Comparison of ENCODE assay signal across 12 mouse cellular contexts in the genomic region with DNA sequence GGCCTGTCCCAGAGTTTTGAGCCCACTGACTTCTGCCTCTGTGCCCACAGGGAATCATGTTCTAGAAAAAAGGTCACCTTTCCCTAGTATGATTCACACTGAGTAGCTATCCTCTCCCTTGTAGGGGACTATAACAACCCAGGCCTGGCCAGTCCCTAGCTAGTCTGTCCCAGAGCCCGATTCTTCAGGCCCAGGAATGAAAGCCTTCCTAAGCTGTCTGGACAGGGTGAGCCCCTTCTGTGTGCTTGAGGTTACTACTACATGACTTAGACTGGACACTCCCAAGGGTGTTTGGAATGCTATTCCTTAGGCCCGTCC. TPM values are rescaled to one million over a fixed set of nuclear protein-coding genes. Genes with fewer than 3 reads are reported as not detected.
DNase-seq lines count a peak whose midpoint lies in the region; ATAC-seq and TF ChIP-seq lines count a peak whose summit lies in the region.
"Had no signal": no experiment of that assay in that cellular context is flagged by ENCODE, and none has a peak within 500 bp of the region (broad histone marks: within the 10 kb centered on the region; RNA-seq: fewer than 3 reads in every experiment).

No protein-coding gene starts in this region.

- no peak overlapping the region for H3K4me3 ChIP-seq in heart, embryonic 10.5 days
- no peak overlapping the region for H3K4me3 ChIP-seq in C2C12 (ENCODE audit: insufficient read depth, poor library complexity, severe bottlenecking)
- no peak overlapping the region for H3K4me3 ChIP-seq in embryonic fibroblast, embryonic 13.5 days (ENCODE audit: insufficient read depth, low read length)
- H3K4me3 ChIP-seq in limb, embryonic 13.5 days = no peak overlapping the region
- no peak overlapping the region for H3K4me3 ChIP-seq in cerebellum, adult 2 months (replicated peaks; ENCODE audit: insufficient read depth, low read depth, low read length)
- H3K4me3 ChIP-seq: liver, embryonic 13.5 days had no signal

- H3K9me3 ChIP-seq in heart, embryonic 10.5 days = no peaks in the 10 kb centered on the region
- no peaks in the 10 kb centered on the region for H3K9me3 ChIP-seq in limb, embryonic 13.5 days
- H3K9me3 ChIP-seq: liver, embryonic 13.5 days had no signal

- peaks cover 12% of the 10 kb centered on the region for H3K27me3 ChIP-seq in heart, embryonic 10.5 days (ENCODE audit: insufficient read depth, poor library complexity, severe bottlenecking)
- no peaks in the 10 kb centered on the region for H3K27me3 ChIP-seq in C2C12 (ENCODE audit: control insufficient read depth, insufficient read depth, insufficient read length)
- H3K27me3 ChIP-seq in limb, embryonic 13.5 days = no peaks in the 10 kb centered on the region
- H3K27me3 ChIP-seq in cerebellum, adult 2 months (ENCODE audit: control insufficient read depth, insufficient read depth, low read length) = no peaks in the 10 kb centered on the region
- H3K27me3 ChIP-seq: liver, embryonic 13.5 days had no signal

- ATAC-seq in limb, embryonic 13.5 days (ENCODE audit: low FRiP score, low read depth) = no peak

- H3K27ac ChIP-seq in heart, embryonic 10.5 days = peak overlapping the region; percentile 79
- peak overlapping the region; percentile 2; the same call in 1 of the 2 replicates for H3K27ac ChIP-seq in embryonic fibroblast, embryonic 13.5 days (ENCODE audit: insufficient read depth, low read length)
- H3K27ac ChIP-seq in limb, embryonic 13.5 days = peak overlapping the region; percentile 39; the same call in 1 of the 2 replicates
- H3K27ac ChIP-seq in cerebellum, adult 2 months (ENCODE audit: insufficient read depth, low read length) = no peak overlapping the region
- H3K27ac ChIP-seq: liver, embryonic 13.5 days had no signal

- 80% methylated on average over 2 of the region's 2 CpGs for WGBS in heart, embryonic 10.5 days
- WGBS in limb, embryonic 13.5 days = 75% methylated on average over 2 of the region's 2 CpGs
- WGBS in cerebellum, adult 2 months = 56% methylated on average over 2 of the region's 2 CpGs

- H3K79me3 ChIP-seq in C2C12 (ENCODE audit: low read depth) = no peaks in the 10 kb centered on the region

- no peaks in the 10 kb centered on the region for H3K79me2 ChIP-seq in C2C12 (ENCODE audit: control insufficient read depth, insufficient read depth)

- no peak for DNase-seq in heart, embryonic 10.5 days (ENCODE audit: low spot score)
- DNase-seq in heart, postnatal 4 days = no peak
- no peak for DNase-seq in ovary, postnatal 10 days (ENCODE audit: low spot score)
- no peak for DNase-seq in urinary bladder, adult 18-20 months (ENCODE audit: low spot score in 2 of 2)
- DNase-seq in cerebellum, adult 2 months = no peak
- DNase-seq: gastrocnemius, postnatal 36 days; kidney, adult 8-10 months; liver, embryonic 13.5 days; thymus, adult 2 months had no signal

- H3K36me3 ChIP-seq in heart, embryonic 10.5 days = no peaks in the 10 kb centered on the region
- H3K36me3 ChIP-seq in C2C12 (ENCODE audit: control insufficient read depth, insufficient read depth) = no peaks in the 10 kb centered on the region
- no peaks in the 10 kb centered on the region for H3K36me3 ChIP-seq in limb, embryonic 13.5 days
- H3K36me3 ChIP-seq: liver, embryonic 13.5 days had no signal

- peak overlapping the region; percentile 44; the same call in 1 of the 2 replicates for H3K4me2 ChIP-seq in limb, embryonic 13.5 days (replicated peaks)
- H3K4me2 ChIP-seq: liver, embryonic 13.5 days had no signal

- TF ChIP-seq CTCF in C2C12 (IDR thresholded peaks at IDR 0.05; ENCODE audit: control insufficient read depth, insufficient read depth, insufficient read length) = no peak
- no peak for TF ChIP-seq CTCF in embryonic fibroblast, embryonic 13.5 days (IDR thresholded peaks at IDR 0.05; ENCODE audit: borderline replicate concordance, insufficient read depth, low read length)
- TF ChIP-seq CTCF in cerebellum, adult 2 months (IDR thresholded peaks at IDR 0.05; ENCODE audit: borderline replicate concordance, insufficient read depth, low read depth, low read length) = no peak

- H3ac ChIP-seq in C2C12 (ENCODE audit: control insufficient read depth, insufficient read length, low read depth) = peak overlapping the region; percentile 15

- no peak overlapping the region for H3K9ac ChIP-seq in limb, embryonic 13.5 days
- H3K9ac ChIP-seq: liver, embryonic 13.5 days had no signal

- peaks cover 47% of the 10 kb centered on the region for H3K4me1 ChIP-seq in heart, embryonic 10.5 days
- H3K4me1 ChIP-seq in embryonic fibroblast, embryonic 13.5 days (ENCODE audit: control insufficient read depth, insufficient read depth, low read length) = peaks cover 13% of the 10 kb centered on the region
- H3K4me1 ChIP-seq in limb, embryonic 13.5 days = peaks cover 43% of the 10 kb centered on the region
- peaks cover 7% of the 10 kb centered on the region; the same call in 1 of the 2 replicates for H3K4me1 ChIP-seq in cerebellum, adult 2 months (ENCODE audit: control insufficient read depth, insufficient read depth, low read length)

- no peak for TF ChIP-seq POLR2A in embryonic fibroblast, embryonic 13.5 days (IDR thresholded peaks at IDR 0.05; ENCODE audit: low read depth, low read length)
- no peak for TF ChIP-seq POLR2A in cerebellum, adult 2 months (IDR thresholded peaks at IDR 0.05; ENCODE audit: borderline replicate concordance, insufficient read depth, low read length)

TF ChIP-seq in C2C12, 6 proteins besides CTCF, POLR2A, EP300 and RAD21:
- no peak for TF ChIP-seq MYOD1 (IDR thresholded peaks at IDR 0.05; ENCODE audit: control insufficient read depth, insufficient read length, low read depth)
- TF ChIP-seq MAX (IDR thresholded peaks at IDR 0.05) = peak; percentile 44
- TF ChIP-seq FOSL1 (IDR thresholded peaks at IDR 0.05; ENCODE audit: insufficient read depth, low read length, poor library complexity, severe bottlenecking) = peak; percentile 47

RNA-seq across cellular contexts. Expression of a gene that starts 17.5 kb away (rescaled TPM):
- polyA plus RNA-seq in heart, embryonic 10.5 days (2016; fragmentation: Nextera tagmentation; extraction: Ambion mirVana) = 71.5 and 91.3 TPM in 2 replicates
- total RNA-seq in heart, postnatal 4 days (2021) = 10 to 100 TPM; 55.0 to 55.9 TPM
- polyA plus RNA-seq in C2C12 (2012; fragmentation: generic; extraction: Trizol) = 294 TPM
- polyA plus RNA-seq in embryonic fibroblast, embryonic 13.5 days (2011; ENCODE audit: insufficient read length, low read depth, missing spikeins) = 51.1 and 54.8 TPM in 2 replicates
- polyA plus RNA-seq in limb, embryonic 13.5 days (2015; fragmentation: Nextera tagmentation; extraction: Ambion mirVana) = 78.3 and 79.9 TPM in 2 replicates
- polyA plus RNA-seq in cerebellum, adult 2 months (2012; rRNA removed) = 105 and 109 TPM in 2 replicates

RNA-seq across cellular contexts. Expression of a gene that starts 24.2 kb away (rescaled TPM):
- 9.3 and 13.6 TPM in 2 replicates for polyA plus RNA-seq in heart, embryonic 10.5 days (2016; fragmentation: Nextera tagmentation; extraction: Ambion mirVana)
- total RNA-seq in heart, postnatal 4 days (2021) = 1 to 10 TPM; 3.7 to 4.9 TPM
- 49.6 TPM for polyA plus RNA-seq in C2C12 (2012; fragmentation: generic; extraction: Trizol)
- polyA plus RNA-seq in embryonic fibroblast, embryonic 13.5 days (2011; ENCODE audit: insufficient read length, low read depth, missing spikeins) = 3.7 and 6.6 TPM in 2 replicates
- 17.9 and 19.5 TPM in 2 replicates for polyA plus RNA-seq in limb, embryonic 13.5 days (2015; fragmentation: Nextera tagmentation; extraction: Ambion mirVana)
- polyA plus RNA-seq in cerebellum, adult 2 months (2012; rRNA removed) = 5.1 and 6.1 TPM in 2 replicates

RNA-seq across cellular contexts. Expression of a gene that starts 50.7 kb away (rescaled TPM):
- polyA plus RNA-seq in heart, embryonic 10.5 days (2016; fragmentation: Nextera tagmentation; extraction: Ambion mirVana) = 1.4 and 1.5 TPM in 2 replicates
- 1 to 10 TPM; 2.3 to 3.0 TPM for total RNA-seq in heart, postnatal 4 days (2021)
- polyA plus RNA-seq in C2C12 (2012; fragmentation: generic; extraction: Trizol) = 0.39 TPM
- polyA plus RNA-seq in embryonic fibroblast, embryonic 13.5 days (2011; ENCODE audit: insufficient read length, low read depth, missing spikeins) = not detected in 2 replicates
- 0.31 and 0.33 TPM in 2 replicates for polyA plus RNA-seq in limb, embryonic 13.5 days (2015; fragmentation: Nextera tagmentation; extraction: Ambion mirVana)
- polyA plus RNA-seq in cerebellum, adult 2 months (2012; rRNA removed) = 35.2 and 36.5 TPM in 2 replicates

Comparison
In these comparisons a context has a peak if more than half of its experiments do, and no peak if none do; other contexts are left out.
1. RNA of a gene that starts 50.7 kb away (polyA plus RNA-seq): 35.2 to 36.5 TPM in cerebellum, adult 2 months; 1.4 to 1.5 TPM in heart, embryonic 10.5 days, 0.39 TPM in C2C12 (single experiment), 0.31 to 0.33 TPM in limb, embryonic 13.5 days and not detected in embryonic fibroblast, embryonic 13.5 days; every median in the first group is over 10 times any median in the second.